In genomic region chr12:118367307-118368076, GRCm38 (mm10) we compare ENCODE assay signal across 15 mouse cellular contexts.
A peak's percentile ranks its signal among the peaks of the same experiment; 100 is the strongest.
DNase-seq lines count a peak whose midpoint lies in the region; ATAC-seq and TF ChIP-seq lines count a peak whose summit lies in the region.
"Had no signal": no experiment of that assay in that cellular context is flagged by ENCODE, and none has a peak within 500 bp of the region (broad histone marks: within the 10 kb centered on the region; RNA-seq: fewer than 3 reads in every experiment).

No protein-coding gene starts in this region.

- H3K4me3 ChIP-seq in kidney, embryonic 15.5 days (replicated peaks): no peak overlapping the region
- no peak overlapping the region for H3K4me3 ChIP-seq in kidney, adult 2 months (ENCODE audit: insufficient read depth, low read depth, low read length)
- H3K4me3 ChIP-seq in intestine, postnatal 0 days (ENCODE audit: low read depth, low read length): no peak overlapping the region
- H3K4me3 ChIP-seq in hindbrain, embryonic 12.5 days: no peak overlapping the region
- H3K4me3 ChIP-seq: limb, embryonic 12.5 days; myocyte had no signal

- TF ChIP-seq CTCF in kidney, adult 2 months (conservative IDR thresholded peaks at IDR 0.05; ENCODE audit: insufficient read depth, insufficient read length, low read depth, low read length): no peak
- TF ChIP-seq CTCF in intestine, postnatal 0 days (IDR thresholded peaks at IDR 0.05; ENCODE audit: low read depth): no peak

- no peaks in the 10 kb centered on the region for H3K9me3 ChIP-seq in kidney, embryonic 15.5 days (replicated peaks)
- H3K9me3 ChIP-seq in intestine, postnatal 0 days (ENCODE audit: control insufficient read depth): no peaks in the 10 kb centered on the region
- no peaks in the 10 kb centered on the region for H3K9me3 ChIP-seq in hindbrain, embryonic 12.5 days (replicated peaks)
- H3K9me3 ChIP-seq: limb, embryonic 12.5 days had no signal

- DNase-seq in kidney, adult 2 months: no peak
- no peak for DNase-seq in layer of hippocampus, adult 11-12 months (ENCODE audit: low spot score)
- DNase-seq in left cerebral cortex, postnatal 36 days (ENCODE audit: low spot score in 2 of 2): no peak
- DNase-seq: cerebellum, adult 8-10 months; heart, adult 18-20 months; heart, postnatal 10 days; kidney, adult 11 months had no signal

- no peak overlapping the region for H3K4me2 ChIP-seq in kidney, embryonic 15.5 days
- H3K4me2 ChIP-seq in intestine, postnatal 0 days (replicated peaks; ENCODE audit: low read depth): no peak overlapping the region
- no peak overlapping the region for H3K4me2 ChIP-seq in hindbrain, embryonic 12.5 days (replicated peaks)
- H3K4me2 ChIP-seq: limb, embryonic 12.5 days; midbrain, embryonic 11.5 days had no signal

- 47% methylated on average over 10 of the region's 10 CpGs for WGBS in kidney, embryonic 15.5 days
- WGBS in kidney, adult 2 months: 48% methylated on average over 10 of the region's 10 CpGs
- 39% methylated on average over 10 of the region's 10 CpGs for WGBS in intestine, postnatal 0 days
- WGBS in hindbrain, embryonic 12.5 days: 84% methylated on average over 10 of the region's 10 CpGs

- intact Hi-C loops in left cerebral cortex, postnatal 36 days (cut with DNase I): no loop called here

- H3K36me3 ChIP-seq in kidney, embryonic 15.5 days: no peaks in the 10 kb centered on the region
- no peaks in the 10 kb centered on the region for H3K36me3 ChIP-seq in kidney, adult 2 months (ENCODE audit: control insufficient read depth, insufficient read depth, low read length)
- H3K36me3 ChIP-seq in intestine, postnatal 0 days (ENCODE audit: control insufficient read depth, insufficient read depth): no peaks in the 10 kb centered on the region
- no peaks in the 10 kb centered on the region for H3K36me3 ChIP-seq in hindbrain, embryonic 12.5 days
- H3K36me3 ChIP-seq: limb, embryonic 12.5 days had no signal

- no peak for TF ChIP-seq POLR2A in kidney, adult 2 months (IDR thresholded peaks at IDR 0.05; ENCODE audit: low read depth, low read length)

- peaks cover 6% of the 10 kb centered on the region; the same call in 1 of the 2 replicates for H3K4me1 ChIP-seq in kidney, embryonic 15.5 days
- no peaks in the 10 kb centered on the region for H3K4me1 ChIP-seq in kidney, adult 2 months (ENCODE audit: control insufficient read depth, insufficient read depth, low read length)
- H3K4me1 ChIP-seq in intestine, postnatal 0 days (replicated peaks; ENCODE audit: control insufficient read depth, insufficient read depth, low read length): no peaks in the 10 kb centered on the region
- no peaks in the 10 kb centered on the region for H3K4me1 ChIP-seq in hindbrain, embryonic 12.5 days
- H3K4me1 ChIP-seq: limb, embryonic 12.5 days had no signal

- H3K27ac ChIP-seq in kidney, embryonic 15.5 days: no peak overlapping the region
- H3K27ac ChIP-seq in kidney, adult 2 months (ENCODE audit: insufficient read depth, low read depth, low read length): no peak overlapping the region
- H3K27ac ChIP-seq in intestine, postnatal 0 days (ENCODE audit: low read depth, low read length): no peak overlapping the region
- no peak overlapping the region for H3K27ac ChIP-seq in hindbrain, embryonic 12.5 days
- H3K27ac ChIP-seq: limb, embryonic 12.5 days had no signal

- no peak overlapping the region for H3K9ac ChIP-seq in kidney, embryonic 15.5 days
- no peak overlapping the region for H3K9ac ChIP-seq in intestine, postnatal 0 days (ENCODE audit: low read depth, low read length)
- H3K9ac ChIP-seq in hindbrain, embryonic 12.5 days: no peak overlapping the region
- H3K9ac ChIP-seq: limb, embryonic 12.5 days had no signal

- no peaks in the 10 kb centered on the region for H3K27me3 ChIP-seq in kidney, embryonic 15.5 days
- no peaks in the 10 kb centered on the region for H3K27me3 ChIP-seq in kidney, adult 2 months (replicated peaks; ENCODE audit: control insufficient read depth, insufficient read depth, low read length)
- no peaks in the 10 kb centered on the region for H3K27me3 ChIP-seq in intestine, postnatal 0 days (replicated peaks; ENCODE audit: control insufficient read depth, insufficient read depth, low read length)
- H3K27me3 ChIP-seq in hindbrain, embryonic 12.5 days: no peaks in the 10 kb centered on the region
- H3K27me3 ChIP-seq: limb, embryonic 12.5 days had no signal

- peak; percentile 52; the same call in 1 of the 2 replicates for ATAC-seq in kidney, embryonic 15.5 days (replicated peaks; ENCODE audit: low FRiP score)
- peak; percentile 39 for ATAC-seq in CD4-positive, CD25-positive, alpha-beta regulatory T cell, adult 4 months
- ATAC-seq in intestine, postnatal 0 days: peak; percentile 97
- peak; percentile 77 for ATAC-seq in megakaryocyte progenitor cell, adult 5-6 weeks (replicated peaks; ENCODE audit: poor library complexity)
- no peak for ATAC-seq in hindbrain, embryonic 12.5 days (ENCODE audit: low FRiP score)
